Mouse (Mus musculus) neural tube, embryonic 15.5 days (tissue): ENCODE data around the gene Yipf1. TPM values are rescaled to one million over a fixed set of nuclear protein-coding genes. Genes with fewer than 3 reads are reported as not detected.
A peak's percentile ranks its signal among the peaks of the same experiment; 100 is the strongest.

ENCODE experiments used
- ATAC-seq: fragments of 200-750 bp; cut with Nextera tagmentation; 2 replicates; pipeline ENCODE4 v1.8.0; 2017; ENCODE audit warnings: mild to moderate bottlenecking, moderate TSS enrichment, moderate library complexity; ENCODE audit not compliant: low FRiP score
- H3K27ac ChIP-seq: fragments of 300-500 bp; sonication (generic); replicated peaks from 2 replicates; pipeline ENCODE4 v1.5.1; 2015; ENCODE audit warnings: mild to moderate bottlenecking, inconsistent platforms
- H3K27me3 ChIP-seq: fragments of 300-500 bp; sonication (generic); replicated peaks from 2 replicates; pipeline ENCODE4 v1.6.1; 2015; ENCODE audit warnings: inconsistent platforms
- H3K36me3 ChIP-seq: fragments of 300-500 bp; sonication (generic); 2 replicates; pipeline ENCODE4 v1.6.1; 2015; ENCODE audit warnings: inconsistent platforms
- H3K4me1 ChIP-seq: fragments of 300-500 bp; sonication (generic); 2 replicates; pipeline ENCODE4 v1.6.1; 2015; ENCODE audit warnings: inconsistent platforms
- H3K4me2 ChIP-seq: fragments of 300-500 bp; sonication (generic); 2 replicates; pipeline ENCODE4 v1.6.1; 2015; ENCODE audit warnings: inconsistent platforms, mild to moderate bottlenecking, moderate library complexity
- H3K4me3 ChIP-seq: fragments of 300-500 bp; sonication (generic); replicated peaks from 2 replicates; pipeline ENCODE4 v1.5.1; 2015; ENCODE audit warnings: mild to moderate bottlenecking, inconsistent platforms
- H3K9ac ChIP-seq: fragments of 300-500 bp; sonication (generic); replicated peaks from 2 replicates; pipeline ENCODE4 v1.6.1; 2015; ENCODE audit warnings: mild to moderate bottlenecking, inconsistent platforms
- H3K9me3 ChIP-seq: fragments of 300-500 bp; sonication (generic); replicated peaks from 2 replicates; pipeline ENCODE4 v1.6.1; 2016; ENCODE audit warnings: inconsistent platforms
- WGBS: fragments of 180-500 bp; shearing (Covaris S2); methylation state at CpG from one replicate; pipeline ENCODE4 v1.1.7; 2015; ENCODE audit warnings: mixed read lengths; 5-methylcytosine and 5-hydroxymethylcytosine counted together
- polyA plus RNA-seq: library from polyadenylated mRNA; unstranded; fragments of >200 nt; fragmentation: Nextera tagmentation; extraction: Ambion mirVana; gene quantifications from 2 replicates; pipeline ENCODE4 v1.2.1, GENCODE M21; 2015

Yipf1 gene
- polyA plus RNA-seq: 68.4 and 73.1 TPM in 2 replicates

GRCm38 (mm10) chr4:107313690-107314478, at the start of gene Yipf1:
Yipf1 (plus strand) TSS chr4:107314363.
- ATAC-seq: peak; percentile 93
- peak within 1 kb of the TSS; percentile 76 for H3K27ac ChIP-seq
- H3K9me3 ChIP-seq: no peaks in the 10 kb centered on the region
- H3K4me3 ChIP-seq: peak within 1 kb of the TSS; percentile 74
- under 1% methylated on average over 29 of the region's 29 CpGs for WGBS
- H3K4me1 ChIP-seq: peaks cover 19% of the 10 kb centered on the region
- peak within 1 kb of the TSS; percentile 67 for H3K9ac ChIP-seq
- H3K27me3 ChIP-seq: no peaks in the 10 kb centered on the region
- H3K36me3 ChIP-seq: peaks cover 23% of the 10 kb centered on the region
- H3K4me2 ChIP-seq: peak within 1 kb of the TSS; percentile 78

- no peak overlapping the region for H3K27ac ChIP-seq
- ATAC-seq: no peak
- no peak overlapping the region for H3K9ac ChIP-seq
- no peak overlapping the region for H3K4me2 ChIP-seq
- no peaks in the 10 kb centered on the region for H3K27me3 ChIP-seq
- H3K4me1 ChIP-seq: no peaks in the 10 kb centered on the region
- 0 out of 2 replicates have a peak, but pooled peaks cover 9% of the 10 kb centered on the region for H3K36me3 ChIP-seq
- WGBS: 65% methylated on average over 4 of the region's 4 CpGs
- H3K4me3 ChIP-seq: no peak overlapping the region
- H3K9me3 ChIP-seq: no peaks in the 10 kb centered on the region
Observed at GRCm38 (mm10) chr4:107273683-107274082, 40.5 kb upstream of the Yipf1 start.

GRCm38 (mm10) chr4:107274511-107274910, 39.7 kb upstream of the Yipf1 start:
- no peak for ATAC-seq
- Histone ChIP-seq H3K36me3 (0 out of 2 replicates have a peak, but pooled peaks cover 9% of the 10 kb centered on the region), H3K4me3 (no peak overlapping the region), H3K4me1 (no peaks in the 10 kb centered on the region), H3K9me3 (no peaks in the 10 kb centered on the region), H3K27ac (0 out of 2 replicates have a peak overlapping the region, but pooled peaks have one; percentile 6), H3K4me2 (no peak overlapping the region), H3K9ac (no peak overlapping the region), H3K27me3 (no peaks in the 10 kb centered on the region)
- WGBS: 88% methylated on average over 5 of the region's 5 CpGs

DNA sequence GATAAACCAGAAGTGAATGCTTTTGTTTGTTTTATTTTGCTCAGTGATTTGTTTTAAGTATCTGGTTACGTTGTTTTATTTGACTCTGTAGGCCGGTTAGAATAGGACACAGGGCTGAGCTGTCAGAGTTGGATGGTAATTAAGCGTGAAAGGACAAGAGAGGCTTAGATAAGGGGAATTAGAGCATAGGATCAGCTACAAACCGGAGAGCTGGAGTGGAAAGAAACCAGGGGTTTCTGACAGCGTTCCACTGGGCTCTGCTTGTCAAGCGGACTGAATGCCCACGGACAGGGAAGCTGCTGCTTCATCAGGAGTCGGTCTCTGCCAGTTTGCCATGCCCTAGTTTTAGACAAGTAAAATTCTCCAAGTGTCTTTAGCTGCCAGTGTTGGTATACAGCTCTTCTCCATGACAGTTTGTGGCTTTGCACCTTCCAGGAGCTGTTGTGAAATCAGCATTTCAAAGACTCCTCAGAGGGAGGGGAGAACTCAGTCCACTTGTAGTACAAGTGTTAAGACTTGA, 35.9 kb upstream of the Yipf1 start:
- no peak for ATAC-seq
- H3K27me3 ChIP-seq: no peaks in the 10 kb centered on the region
- H3K36me3 ChIP-seq: peaks cover 17% of the 10 kb centered on the region
- H3K27ac ChIP-seq: no peak overlapping the region
- no peaks in the 10 kb centered on the region for H3K9me3 ChIP-seq
- no peaks in the 10 kb centered on the region for H3K4me1 ChIP-seq
- no peak overlapping the region for H3K4me3 ChIP-seq
- no peak overlapping the region for H3K9ac ChIP-seq
- WGBS: 17% methylated on average over 8 of the region's 8 CpGs
- no peak overlapping the region for H3K4me2 ChIP-seq

- H3K36me3 ChIP-seq: peaks cover 15% of the 10 kb centered on the region
- H3K9me3 ChIP-seq: no peaks in the 10 kb centered on the region
- ATAC-seq: no peak
- no peaks in the 10 kb centered on the region for H3K4me1 ChIP-seq
- no peaks in the 10 kb centered on the region for H3K27me3 ChIP-seq
- H3K4me2 ChIP-seq: no peak overlapping the region
- no peak overlapping the region for H3K4me3 ChIP-seq
- no peak overlapping the region for H3K27ac ChIP-seq
- 85% methylated on average over 7 of the region's 7 CpGs for WGBS
- no peak overlapping the region for H3K9ac ChIP-seq
Observed at GRCm38 (mm10) chr4:107280843-107281475, 33.2 kb upstream of the Yipf1 start.

DNA sequence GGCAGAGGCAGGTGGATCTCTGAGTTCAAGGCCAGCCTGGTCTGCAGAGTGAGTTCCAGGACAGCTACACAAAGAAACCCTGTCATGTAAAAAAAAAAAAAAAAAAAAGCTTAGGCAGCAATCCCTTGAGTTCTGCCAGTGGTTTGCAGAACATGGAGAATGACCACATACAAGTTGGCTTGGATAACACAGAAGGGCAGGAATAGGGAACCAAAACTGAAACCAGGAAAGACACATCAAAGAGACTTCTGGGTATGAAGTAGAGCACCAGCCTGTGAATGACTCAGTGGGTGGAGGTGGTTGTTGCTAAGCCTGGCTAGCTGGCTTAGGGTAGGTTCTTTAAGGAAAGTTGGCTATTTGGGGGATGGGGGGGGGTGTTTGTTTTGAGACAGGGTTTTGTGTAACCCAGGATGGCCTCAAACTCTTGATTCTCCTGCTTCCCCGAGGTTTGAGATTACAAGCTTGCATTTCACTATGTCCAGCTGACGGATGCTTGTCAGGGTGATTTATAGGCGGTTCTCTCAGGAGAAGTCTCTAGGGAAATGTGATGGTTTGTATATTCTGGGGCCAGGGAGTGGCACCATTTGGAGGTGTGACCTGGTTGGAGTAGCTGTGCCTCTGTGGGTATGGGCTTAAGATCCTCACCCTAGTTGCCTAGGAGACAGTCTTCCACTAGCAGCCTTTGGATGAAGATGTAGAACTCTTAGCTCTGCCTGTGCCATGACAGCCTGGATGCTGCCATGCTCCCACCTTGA, 28.5 kb upstream of the Yipf1 start:
- no peak overlapping the region for H3K27ac ChIP-seq
- H3K4me1 ChIP-seq: no peaks in the 10 kb centered on the region
- WGBS: 79% methylated on average over 3 of the region's 3 CpGs
- no peaks in the 10 kb centered on the region for H3K27me3 ChIP-seq
- H3K4me2 ChIP-seq: no peak overlapping the region
- peaks cover 7% of the 10 kb centered on the region for H3K36me3 ChIP-seq
- no peak overlapping the region for H3K4me3 ChIP-seq
- no peak overlapping the region for H3K9ac ChIP-seq
- H3K9me3 ChIP-seq: no peaks in the 10 kb centered on the region
- no peak for ATAC-seq

DNA sequence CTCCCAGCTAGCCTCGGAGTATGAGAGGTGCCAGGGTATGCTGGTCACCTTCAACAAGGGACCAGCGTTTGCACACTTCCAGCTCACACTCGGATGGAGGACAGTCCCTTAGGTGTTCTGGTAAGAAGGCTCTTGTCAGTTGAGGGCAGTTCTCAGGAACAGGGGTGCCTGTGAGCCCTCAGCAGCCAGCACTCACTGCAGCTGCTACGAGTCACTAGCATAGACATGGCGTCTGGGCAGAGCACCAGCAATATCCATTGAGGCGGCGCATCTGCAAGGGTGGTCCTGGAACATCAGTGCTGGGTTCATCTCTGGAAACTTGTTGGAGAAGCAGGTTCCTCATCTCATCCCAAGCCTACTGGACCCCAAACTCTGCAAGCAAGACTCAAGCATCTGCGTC, 27.8 kb upstream of the Yipf1 start:
- WGBS: 93% methylated on average over 8 of the region's 8 CpGs
- Histone ChIP-seq H3K9me3 (no peaks in the 10 kb centered on the region), H3K9ac (no peak overlapping the region), H3K27me3 (no peaks in the 10 kb centered on the region), H3K4me3 (no peak overlapping the region), H3K27ac (no peak overlapping the region), H3K4me2 (no peak overlapping the region), H3K4me1 (no peaks in the 10 kb centered on the region), H3K36me3 (no peaks in the 10 kb centered on the region)
- ATAC-seq: no peak

DNA sequence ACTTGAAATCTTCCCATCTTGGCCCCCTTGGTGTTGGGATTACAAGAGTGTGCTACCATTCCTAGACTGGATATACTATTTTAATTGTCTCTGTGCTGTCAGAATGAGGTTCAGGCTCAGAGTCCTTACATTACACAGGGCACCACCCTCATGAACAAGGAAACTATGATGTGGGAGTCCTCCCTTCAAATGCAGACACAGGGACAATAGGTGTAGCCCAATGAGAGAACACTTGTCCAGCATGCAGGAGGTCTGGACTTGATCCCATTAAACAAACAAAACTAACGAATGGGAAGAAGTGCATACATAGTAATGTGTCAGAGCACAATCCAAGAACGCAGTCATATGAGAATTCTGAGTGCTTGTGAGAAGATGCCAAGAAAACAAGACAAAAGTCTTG, 26.6 kb upstream of the Yipf1 start:
- no peak for ATAC-seq
- Histone ChIP-seq H3K9ac (no peak overlapping the region), H3K27me3 (no peaks in the 10 kb centered on the region), H3K4me2 (no peak overlapping the region), H3K4me3 (no peak overlapping the region), H3K36me3 (no peaks in the 10 kb centered on the region), H3K27ac (no peak overlapping the region), H3K9me3 (no peaks in the 10 kb centered on the region), H3K4me1 (no peaks in the 10 kb centered on the region)
- WGBS: 93% methylated on average over 2 of the region's 2 CpGs

- H3K4me3 ChIP-seq: no peak overlapping the region
- no peaks in the 10 kb centered on the region for H3K4me1 ChIP-seq
- H3K27me3 ChIP-seq: no peaks in the 10 kb centered on the region
- no peaks in the 10 kb centered on the region for H3K36me3 ChIP-seq
- no peak overlapping the region for H3K4me2 ChIP-seq
- WGBS: 82% methylated on average over 7 of the region's 7 CpGs
- no peak for ATAC-seq
- H3K27ac ChIP-seq: no peak overlapping the region
- H3K9me3 ChIP-seq: no peaks in the 10 kb centered on the region
- H3K9ac ChIP-seq: no peak overlapping the region
Observed at GRCm38 (mm10) chr4:107291611-107292272, 22.4 kb upstream of the Yipf1 start.

GRCm38 (mm10) chr4:107292273-107292662, 21.9 kb upstream of the Yipf1 start:
- H3K9ac ChIP-seq: no peak overlapping the region
- H3K4me1 ChIP-seq: no peaks in the 10 kb centered on the region
- 42% methylated on average over 4 of the region's 4 CpGs for WGBS
- H3K27ac ChIP-seq: no peak overlapping the region
- no peaks in the 10 kb centered on the region for H3K27me3 ChIP-seq
- H3K4me3 ChIP-seq: no peak overlapping the region
- no peak for ATAC-seq
- no peaks in the 10 kb centered on the region for H3K9me3 ChIP-seq
- H3K4me2 ChIP-seq: no peak overlapping the region
- H3K36me3 ChIP-seq: no peaks in the 10 kb centered on the region

DNA sequence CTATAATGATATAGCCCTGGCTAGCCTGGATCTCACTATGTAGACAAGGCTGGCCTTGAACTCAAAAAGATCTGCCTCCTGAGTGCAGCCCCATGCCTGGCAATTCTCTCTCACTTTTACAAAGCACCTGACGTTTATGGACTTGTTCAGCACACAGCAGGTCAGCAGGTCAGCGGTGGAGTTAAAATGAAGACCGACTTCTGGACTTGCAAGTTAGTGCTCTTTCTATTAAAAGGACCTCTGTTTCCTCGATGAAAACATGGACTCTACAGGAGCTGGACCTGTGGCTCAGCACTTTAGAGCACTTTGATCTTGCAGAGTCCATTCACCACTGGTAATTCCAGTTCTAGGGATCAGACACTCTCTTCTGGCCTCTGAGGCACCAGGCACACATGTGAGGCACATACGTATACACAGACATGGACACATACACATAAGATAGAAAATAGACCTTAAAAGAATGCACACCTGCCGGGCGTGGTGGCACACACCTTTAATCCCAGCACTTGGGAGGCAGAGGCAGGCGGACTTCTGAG, 16.0 kb upstream of the Yipf1 start:
- no peak overlapping the region for H3K4me2 ChIP-seq
- no peak for ATAC-seq
- no peaks in the 10 kb centered on the region for H3K36me3 ChIP-seq
- WGBS: 86% methylated on average over 8 of the region's 8 CpGs
- no peaks in the 10 kb centered on the region for H3K9me3 ChIP-seq
- H3K27me3 ChIP-seq: no peaks in the 10 kb centered on the region
- no peak overlapping the region for H3K4me3 ChIP-seq
- no peak overlapping the region for H3K9ac ChIP-seq
- no peak overlapping the region for H3K27ac ChIP-seq
- no peaks in the 10 kb centered on the region for H3K4me1 ChIP-seq
